Mouse (Mus musculus): ENCODE measurements around the gene Zfc3h1.

- no peak for TF ChIP-seq POLR2A (IDR thresholded peaks at IDR 0.05; ENCODE audit: extremely low read depth, insufficient read depth, low read length)
- no peak for TF ChIP-seq CTCF (IDR thresholded peaks at IDR 0.05; ENCODE audit: extremely low read depth, insufficient read depth, low read length)
Measured at GRCm38 (mm10) chr10:115448614-115449013, 63.9 kb downstream of the Zfc3h1 start.
